Mouse (Mus musculus) heart, embryonic 16.5 days (tissue): ENCODE measurements at regions not wholly inside any gene's neighbourhood (a gene's known extent, or its start where the extent isn't known, plus 50 kb on each side); places are given as distances from the start of the nearest gene placed in this dataset.

Source experiments
- ATAC-seq: fragments of 200-750 bp; cut with Nextera tagmentation; replicated peaks from 2 replicates; pipeline ENCODE4 v1.8.0; 2017; ENCODE audit warnings: moderate number of reproducible peaks; ENCODE audit not compliant: insufficient read depth, low FRiP score; ENCODE audit errors: extremely low read depth
- H3K27ac ChIP-seq: fragments of 300-500 bp; sonication (generic); 2 replicates; pipeline ENCODE4 v1.5.1; 2014; ENCODE audit warnings: mild to moderate bottlenecking, low read length, control low read depth, moderate library complexity
- H3K27me3 ChIP-seq: fragments of 300-500 bp; sonication (generic); 2 replicates; pipeline ENCODE4 v1.6.1; 2014; ENCODE audit warnings: low read length, mixed read lengths; ENCODE audit not compliant: control insufficient read depth, insufficient read depth
- H3K36me3 ChIP-seq: fragments of 300-500 bp; sonication (generic); 2 replicates; pipeline ENCODE4 v1.6.1; 2014; ENCODE audit not compliant: control insufficient read depth, insufficient read depth
- H3K4me1 ChIP-seq: fragments of 300-500 bp; sonication (generic); 2 replicates; pipeline ENCODE4 v1.6.1; 2014; ENCODE audit warnings: low read length, mixed read lengths; ENCODE audit not compliant: control insufficient read depth, insufficient read depth
- H3K4me2 ChIP-seq: fragments of 300-500 bp; sonication (generic); 2 replicates; pipeline ENCODE4 v1.6.1; 2014; ENCODE audit warnings: low read depth, mild to moderate bottlenecking, control low read depth, low read length
- H3K4me3 ChIP-seq: fragments of 300-500 bp; sonication (generic); 2 replicates; pipeline ENCODE4 v1.5.1; 2014; ENCODE audit warnings: mild to moderate bottlenecking, control low read depth, low read length
- H3K9ac ChIP-seq: fragments of 300-500 bp; sonication (generic); 2 replicates; pipeline ENCODE4 v1.6.1; 2014; ENCODE audit warnings: low read length, control low read depth
- H3K9me3 ChIP-seq: fragments of 300-500 bp; sonication (generic); replicated peaks from 2 replicates; pipeline ENCODE4 v1.6.1; 2016; ENCODE audit warnings: low read length; ENCODE audit not compliant: control insufficient read depth
- WGBS: fragments of 180-500 bp; shearing (Covaris S2); extraction: QIAGEN DNeasy Blood & Tissue Kit; methylation state at CpG from one replicate; pipeline ENCODE4 v1.1.7; 2014; 5-methylcytosine and 5-hydroxymethylcytosine counted together

DNA sequence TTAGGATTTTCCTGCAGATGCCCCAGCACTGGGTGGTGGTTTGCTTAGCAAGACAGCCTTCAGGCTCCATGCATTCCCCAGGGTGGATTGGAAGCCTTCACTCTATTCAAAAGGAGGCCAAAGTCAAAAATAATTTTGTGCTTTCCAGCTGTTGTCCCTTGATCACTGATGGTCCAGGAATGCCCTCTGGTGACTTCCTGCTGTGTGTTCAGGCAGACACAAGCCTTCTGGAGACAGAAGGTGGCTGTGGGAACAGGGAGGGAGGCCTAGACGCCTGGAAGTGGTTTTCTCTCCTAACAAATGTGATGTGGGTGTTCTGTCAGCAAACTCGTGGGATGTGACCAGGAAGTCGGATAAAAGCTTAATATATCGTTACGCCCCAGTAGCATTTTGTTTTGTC lies 81.3 kb downstream of the Atp6ap1l start:
- Histone ChIP-seq H3K4me2 (no peak overlapping the region), H3K9ac (no peak overlapping the region), H3K4me3 (no peak overlapping the region), H3K4me1 (no peaks in the 10 kb centered on the region), H3K27me3 (no peaks in the 10 kb centered on the region), H3K36me3 (no peaks in the 10 kb centered on the region), H3K27ac (no peak overlapping the region), H3K9me3 (no peaks in the 10 kb centered on the region)
- ATAC-seq: no peak
- WGBS: 64% methylated on average over 5 of the region's 5 CpGs

GRCm38 (mm10) chr13:90821898-90822297 lies 83.3 kb downstream of the Atp6ap1l start:
- Histone ChIP-seq H3K27me3 (no peaks in the 10 kb centered on the region), H3K9ac (no peak overlapping the region), H3K9me3 (no peaks in the 10 kb centered on the region), H3K4me1 (no peaks in the 10 kb centered on the region), H3K4me3 (no peak overlapping the region), H3K4me2 (no peak overlapping the region), H3K36me3 (no peaks in the 10 kb centered on the region), H3K27ac (no peak overlapping the region)
- ATAC-seq: no peak
- 85% methylated on average over 4 of the region's 4 CpGs for WGBS

DNA sequence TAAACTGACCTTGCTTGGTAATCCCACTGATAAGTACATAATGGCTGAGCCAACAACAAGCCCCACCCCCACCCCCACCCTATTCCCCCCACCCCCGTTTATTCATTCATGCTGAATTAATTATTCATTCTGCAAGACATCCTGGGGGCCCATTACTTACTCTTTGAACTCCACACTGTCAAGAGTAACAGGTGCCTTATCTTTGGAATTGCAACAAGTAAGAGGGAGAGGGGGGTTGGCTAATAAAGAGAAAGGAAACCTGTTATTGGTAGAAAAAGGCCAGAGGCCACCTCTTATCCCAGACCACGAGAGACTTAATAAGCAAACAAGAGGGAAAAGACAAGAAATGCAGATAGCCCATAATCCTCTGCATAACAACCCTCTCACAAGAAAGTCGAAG lies 84.7 kb downstream of the Atp6ap1l start:
- Histone ChIP-seq H3K27me3 (no peaks in the 10 kb centered on the region), H3K36me3 (no peaks in the 10 kb centered on the region), H3K4me2 (no peak overlapping the region), H3K4me1 (no peaks in the 10 kb centered on the region), H3K27ac (no peak overlapping the region), H3K4me3 (no peak overlapping the region), H3K9me3 (no peaks in the 10 kb centered on the region), H3K9ac (no peak overlapping the region)
- 38% methylated on average over 3 of the region's 3 CpGs for WGBS
- no peak for ATAC-seq

DNA sequence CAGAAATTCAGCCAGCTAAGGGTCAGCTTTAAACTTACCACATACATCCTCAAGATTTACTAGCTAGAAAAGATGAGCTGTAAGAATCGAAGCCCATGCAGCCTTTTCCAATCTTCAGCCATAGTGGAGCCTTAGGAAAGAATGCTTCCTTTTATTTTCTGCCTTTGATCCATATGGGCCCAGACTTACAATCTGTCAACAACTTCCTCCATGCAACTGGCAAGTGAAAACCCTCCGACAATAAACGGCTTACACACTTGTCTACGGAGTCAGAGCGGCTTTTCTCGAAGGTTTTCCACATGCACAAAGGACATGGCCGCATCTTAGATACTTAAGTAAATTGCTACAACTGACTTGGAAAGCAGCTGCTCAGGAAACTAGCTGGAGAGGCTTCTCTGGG lies 85.2 kb downstream of the Atp6ap1l start:
- Histone ChIP-seq H3K27me3 (no peaks in the 10 kb centered on the region), H3K27ac (no peak overlapping the region), H3K4me1 (no peaks in the 10 kb centered on the region), H3K4me3 (no peak overlapping the region), H3K36me3 (no peaks in the 10 kb centered on the region), H3K9ac (no peak overlapping the region), H3K4me2 (no peak overlapping the region), H3K9me3 (no peaks in the 10 kb centered on the region)
- 35% methylated on average over 7 of the region's 7 CpGs for WGBS
- ATAC-seq: no peak

DNA sequence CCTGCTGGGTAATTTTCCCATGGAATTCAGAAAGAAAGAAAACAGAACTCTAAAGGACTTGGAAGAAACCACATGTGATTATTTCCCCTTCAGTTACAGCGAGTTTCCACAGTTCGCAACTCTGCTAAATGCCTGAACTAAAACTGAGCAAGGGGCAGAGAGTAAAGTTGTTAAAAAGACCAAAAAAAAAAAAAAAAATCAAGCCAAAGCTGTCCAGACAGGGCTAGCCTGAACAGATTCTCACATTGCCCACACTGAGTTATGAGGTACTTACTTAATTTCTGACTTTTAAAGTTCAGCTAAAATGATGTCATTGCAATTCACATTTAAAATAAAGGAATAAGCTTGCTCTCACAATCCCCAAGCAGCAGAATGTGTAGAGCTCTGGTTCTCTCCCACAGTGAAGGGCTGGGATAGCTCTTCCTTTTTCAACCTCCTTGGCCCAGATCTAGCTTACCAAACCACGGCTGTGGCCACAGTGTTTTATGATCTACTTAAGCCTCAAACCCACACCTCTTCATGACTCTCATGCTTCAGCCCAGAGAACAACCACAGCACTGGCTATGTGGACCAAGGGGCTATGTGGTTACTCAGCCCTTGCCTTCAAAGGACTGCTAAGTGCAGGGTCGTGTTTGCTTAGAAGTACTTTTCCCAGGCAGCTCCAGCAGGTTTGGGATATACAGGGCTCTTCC lies 90.8 kb downstream of the Atp6ap1l start:
- H3K9ac ChIP-seq: no peak overlapping the region
- no peaks in the 10 kb centered on the region for H3K27me3 ChIP-seq
- no peak overlapping the region for H3K27ac ChIP-seq
- no peaks in the 10 kb centered on the region for H3K4me1 ChIP-seq
- H3K36me3 ChIP-seq: no peaks in the 10 kb centered on the region
- H3K4me3 ChIP-seq: no peak overlapping the region
- H3K9me3 ChIP-seq: no peaks in the 10 kb centered on the region
- H3K4me2 ChIP-seq: no peak overlapping the region
- no peak for ATAC-seq
- WGBS: 64% methylated on average over 4 of the region's 4 CpGs

GRCm38 (mm10) chr13:90810011-90810410 lies 95.1 kb downstream of the Atp6ap1l start:
- H3K9me3 ChIP-seq: no peaks in the 10 kb centered on the region
- H3K4me1 ChIP-seq: no peaks in the 10 kb centered on the region
- no peak for ATAC-seq
- H3K4me2 ChIP-seq: no peak overlapping the region
- no peak overlapping the region for H3K4me3 ChIP-seq
- no peak overlapping the region for H3K9ac ChIP-seq
- no peaks in the 10 kb centered on the region for H3K36me3 ChIP-seq
- 70% methylated on average over 6 of the region's 6 CpGs for WGBS
- H3K27ac ChIP-seq: no peak overlapping the region
- no peaks in the 10 kb centered on the region for H3K27me3 ChIP-seq

GRCm38 (mm10) chr13:90799641-90800040 lies 105.5 kb downstream of the Atp6ap1l start:
- WGBS: 53% methylated on average over 2 of the region's 2 CpGs

DNA sequence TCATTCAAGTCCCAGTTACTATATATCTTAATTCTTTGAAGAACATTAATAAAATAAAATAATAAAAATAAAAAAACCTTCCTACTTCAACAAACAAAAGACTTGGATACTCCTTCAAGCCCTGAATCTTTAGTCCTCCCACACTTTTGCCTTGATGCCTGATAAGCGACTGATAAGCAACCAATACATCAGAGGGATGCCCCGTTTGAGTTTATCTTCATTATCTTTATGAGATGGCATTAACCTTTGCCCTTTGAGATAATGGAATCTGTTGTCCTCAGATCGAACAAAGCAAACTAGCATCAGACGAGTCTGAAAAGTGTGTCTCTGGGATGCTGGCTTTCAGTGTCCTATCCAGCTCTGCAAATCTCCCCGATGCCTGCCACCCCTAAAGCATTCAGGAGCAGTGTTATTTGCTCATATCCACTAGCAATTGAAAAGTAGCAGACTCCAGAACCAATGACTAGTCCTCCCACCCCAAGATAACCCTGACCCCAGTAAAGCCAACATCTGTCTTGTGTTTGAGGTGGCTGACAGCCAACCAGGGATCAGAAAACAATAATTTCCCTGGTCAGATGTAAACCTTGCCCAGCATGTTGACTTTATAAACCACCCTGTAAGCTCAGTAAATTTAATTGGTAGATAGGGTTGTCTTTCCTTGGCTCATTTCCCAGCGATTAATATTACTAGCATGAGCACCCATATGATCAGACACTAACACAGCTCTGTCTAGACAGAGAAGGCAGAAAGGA lies 106.2 kb downstream of the Atp6ap1l start:
- Histone ChIP-seq H3K9me3 (no peaks in the 10 kb centered on the region), H3K27me3 (no peaks in the 10 kb centered on the region), H3K4me3 (no peak overlapping the region), H3K27ac (no peak overlapping the region), H3K9ac (no peak overlapping the region), H3K36me3 (no peaks in the 10 kb centered on the region), H3K4me1 (no peaks in the 10 kb centered on the region; the same call in 1 of the 2 replicates), H3K4me2 (no peak overlapping the region)
- WGBS: 28% methylated on average over 6 of the region's 6 CpGs
- ATAC-seq: no peak

More at GRCm38 (mm10) chr13:90799641-90800040, 105.5 kb downstream of the Atp6ap1l start:
- H3K27ac ChIP-seq: no peak overlapping the region
- no peak for ATAC-seq
- no peaks in the 10 kb centered on the region for H3K36me3 ChIP-seq
- H3K9me3 ChIP-seq: no peaks in the 10 kb centered on the region
- no peak overlapping the region for H3K9ac ChIP-seq
- no peak overlapping the region for H3K4me2 ChIP-seq
- H3K27me3 ChIP-seq: no peaks in the 10 kb centered on the region
- no peaks in the 10 kb centered on the region; the same call in 1 of the 2 replicates for H3K4me1 ChIP-seq
- H3K4me3 ChIP-seq: no peak overlapping the region

DNA sequence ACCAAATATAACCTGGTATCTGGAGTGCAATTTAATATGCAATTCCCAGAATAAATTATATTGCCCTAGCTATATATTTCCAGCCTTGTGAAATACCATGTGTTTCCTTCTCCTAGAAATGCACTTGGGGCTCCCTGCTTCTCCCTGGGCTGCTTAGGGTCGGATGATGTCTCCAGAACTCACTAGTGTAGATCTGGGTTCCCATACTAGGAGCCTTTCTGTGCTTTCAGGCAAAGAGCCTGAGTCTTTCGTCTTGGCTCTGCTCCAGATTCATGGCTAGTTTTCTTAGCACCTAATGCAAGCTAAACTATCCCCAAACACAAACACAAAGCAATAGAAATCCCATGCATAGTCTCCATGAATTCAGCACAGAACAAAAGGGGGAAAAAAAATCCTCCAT lies 106.8 kb downstream of the Atp6ap1l start:
- no peak overlapping the region for H3K4me3 ChIP-seq
- no peak for ATAC-seq
- 34% methylated on average over 2 of the region's 2 CpGs for WGBS

More for the DNA sequence above, 106.8 kb downstream of the Atp6ap1l start:
- H3K4me2 ChIP-seq: no peak overlapping the region
- H3K9me3 ChIP-seq: no peaks in the 10 kb centered on the region
- no peaks in the 10 kb centered on the region; the same call in 1 of the 2 replicates for H3K4me1 ChIP-seq
- H3K36me3 ChIP-seq: no peaks in the 10 kb centered on the region
- H3K27ac ChIP-seq: no peak overlapping the region
- H3K27me3 ChIP-seq: no peaks in the 10 kb centered on the region
- no peak overlapping the region for H3K9ac ChIP-seq
